Mouse (Mus musculus): ENCODE measurements around the gene Blm. TPM values are rescaled to one million over a fixed set of nuclear protein-coding genes. Genes with fewer than 3 reads are reported as not detected.

Blm gene
- polyA plus RNA-seq, 1 experiment = 27.8 TPM

DNA sequence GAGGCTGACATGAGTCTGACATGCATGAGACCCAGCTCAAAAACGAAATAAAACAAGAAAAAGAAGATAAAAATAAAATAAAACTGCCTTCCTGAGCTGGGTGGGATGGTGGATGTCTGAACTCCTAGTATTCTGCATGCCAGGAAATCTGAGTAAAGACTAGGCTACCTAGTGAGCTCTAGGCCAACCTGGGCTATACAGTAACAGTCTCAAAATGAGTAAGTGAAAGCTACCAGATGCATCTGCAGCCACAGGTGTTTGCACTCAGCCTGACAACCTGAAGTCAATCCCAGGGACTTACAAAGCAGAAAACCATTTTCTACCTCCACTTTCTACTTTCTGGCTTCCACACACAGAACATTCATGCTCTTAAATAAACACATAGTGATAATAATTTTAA, 45.5 kb downstream of the Blm start:
- no peaks in the 10 kb centered on the region for H3K27me3 ChIP-seq (ENCODE audit: control insufficient read depth)
- peaks cover 98% of the 10 kb centered on the region for H3K36me3 ChIP-seq (ENCODE audit: control insufficient read depth)
- H3K4me1 ChIP-seq (ENCODE audit: control insufficient read depth) = peaks cover 34% of the 10 kb centered on the region
- no peak overlapping the region for H3K4me3 ChIP-seq (replicated peaks)
- no peaks in the 10 kb centered on the region for H3K9me3 ChIP-seq (ENCODE audit: control insufficient read depth, low read length)
- no peak for TF ChIP-seq TAL1 (IDR thresholded peaks at IDR 0.05; ENCODE audit: low read length)
- no peak for TF ChIP-seq GATA1 (IDR thresholded peaks at IDR 0.05; ENCODE audit: low read length)

- Histone ChIP-seq H3K4me1 (ENCODE audit: control insufficient read depth) (peaks cover 25% of the 10 kb centered on the region), H3K36me3 (ENCODE audit: control insufficient read depth) (peaks cover 97% of the 10 kb centered on the region)
Measured at GRCm38 (mm10) chr7:80487239-80487638, 47.7 kb downstream of the Blm start.

GRCm38 (mm10) chr7:80480097-80480496, 54.8 kb downstream of the Blm start:
- Histone ChIP-seq H3K4me3 (replicated peaks) (no peak overlapping the region), H3K27me3 (ENCODE audit: control insufficient read depth) (no peaks in the 10 kb centered on the region), H3K4me1 (ENCODE audit: control insufficient read depth) (no peaks in the 10 kb centered on the region), H3K9me3 (ENCODE audit: control insufficient read depth, low read length) (no peaks in the 10 kb centered on the region), H3K36me3 (ENCODE audit: control insufficient read depth) (peaks cover 96% of the 10 kb centered on the region)
- no peak for TF ChIP-seq GATA1 (IDR thresholded peaks at IDR 0.05; ENCODE audit: low read length)
- no peak for TF ChIP-seq TAL1 (IDR thresholded peaks at IDR 0.05; ENCODE audit: low read length)

More at GRCm38 (mm10) chr7:80487239-80487638, 47.7 kb downstream of the Blm start:
- no peak for TF ChIP-seq GATA1 (IDR thresholded peaks at IDR 0.05; ENCODE audit: low read length)
- no peak for TF ChIP-seq TAL1 (IDR thresholded peaks at IDR 0.05; ENCODE audit: low read length)
- no peak overlapping the region for H3K4me3 ChIP-seq (replicated peaks)
- no peaks in the 10 kb centered on the region for H3K27me3 ChIP-seq (ENCODE audit: control insufficient read depth)
- no peaks in the 10 kb centered on the region for H3K9me3 ChIP-seq (ENCODE audit: control insufficient read depth, low read length)

DNA sequence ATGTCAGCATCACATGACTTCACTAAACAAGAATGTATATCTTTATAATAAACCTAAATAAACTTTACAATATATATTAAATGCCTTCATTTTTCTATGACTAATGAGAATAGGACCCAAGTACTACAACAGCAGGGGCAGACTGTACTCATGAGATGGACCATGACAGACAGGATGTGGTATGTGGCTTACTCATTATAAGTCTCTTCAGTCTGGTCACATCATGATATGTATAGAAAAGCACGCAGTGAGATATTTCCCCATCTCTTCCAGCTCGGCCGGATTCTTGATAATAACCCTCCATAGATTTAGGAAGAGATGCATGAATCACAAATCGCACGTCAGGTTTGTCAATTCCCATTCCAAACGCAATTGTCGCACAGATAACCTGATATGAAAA, 61.1 kb downstream of the Blm start:
- Histone ChIP-seq H3K4me1 (ENCODE audit: control insufficient read depth) (no peaks in the 10 kb centered on the region), H3K9me3 (ENCODE audit: control insufficient read depth, low read length) (no peaks in the 10 kb centered on the region), H3K27me3 (ENCODE audit: control insufficient read depth) (no peaks in the 10 kb centered on the region), H3K36me3 (ENCODE audit: control insufficient read depth) (peaks cover 97% of the 10 kb centered on the region), H3K4me3 (replicated peaks) (no peak overlapping the region)
- TF ChIP-seq TAL1 (IDR thresholded peaks at IDR 0.05; ENCODE audit: low read length) (no peak), GATA1 (IDR thresholded peaks at IDR 0.05; ENCODE audit: low read length) (no peak)

- TF ChIP-seq GATA1 (IDR thresholded peaks at IDR 0.05; ENCODE audit: low read length) = no peak
- no peak for TF ChIP-seq TAL1 (IDR thresholded peaks at IDR 0.05; ENCODE audit: low read length)
- H3K4me1 ChIP-seq (ENCODE audit: control insufficient read depth) = no peaks in the 10 kb centered on the region
- no peak overlapping the region for H3K4me3 ChIP-seq (replicated peaks)
- H3K9me3 ChIP-seq (ENCODE audit: control insufficient read depth, low read length) = no peaks in the 10 kb centered on the region
- H3K27me3 ChIP-seq (ENCODE audit: control insufficient read depth) = no peaks in the 10 kb centered on the region
- peaks cover 100% of the 10 kb centered on the region for H3K36me3 ChIP-seq (ENCODE audit: control insufficient read depth)
Measured at GRCm38 (mm10) chr7:80468851-80469250, 66.1 kb downstream of the Blm start.

DNA sequence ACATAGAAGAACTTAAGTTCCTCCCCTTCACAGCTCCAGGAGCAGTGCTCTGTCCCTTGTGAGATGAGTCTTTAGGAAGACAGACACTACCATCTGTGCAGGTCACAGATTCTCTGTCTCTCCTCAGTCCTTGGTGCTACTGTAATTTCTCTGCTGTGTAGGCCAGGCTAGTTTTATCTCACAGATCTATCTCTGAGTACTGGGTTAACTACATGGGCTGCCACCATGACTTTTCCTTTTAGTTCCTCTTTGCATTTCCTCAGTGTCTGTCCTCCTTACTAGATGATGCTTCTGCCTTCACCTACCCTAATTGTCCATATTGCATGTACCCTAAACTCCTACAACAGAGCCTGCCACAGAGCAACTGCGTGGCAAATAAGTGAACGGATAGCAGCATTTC, 67.6 kb downstream of the Blm start:
- Histone ChIP-seq H3K27me3 (ENCODE audit: control insufficient read depth) (no peaks in the 10 kb centered on the region), H3K4me3 (replicated peaks) (no peak overlapping the region), H3K9me3 (ENCODE audit: control insufficient read depth, low read length) (no peaks in the 10 kb centered on the region), H3K36me3 (ENCODE audit: control insufficient read depth) (peaks cover 100% of the 10 kb centered on the region), H3K4me1 (ENCODE audit: control insufficient read depth) (no peaks in the 10 kb centered on the region)
- TF ChIP-seq GATA1 (IDR thresholded peaks at IDR 0.05; ENCODE audit: low read length) (no peak), TAL1 (IDR thresholded peaks at IDR 0.05; ENCODE audit: low read length) (no peak)

DNA sequence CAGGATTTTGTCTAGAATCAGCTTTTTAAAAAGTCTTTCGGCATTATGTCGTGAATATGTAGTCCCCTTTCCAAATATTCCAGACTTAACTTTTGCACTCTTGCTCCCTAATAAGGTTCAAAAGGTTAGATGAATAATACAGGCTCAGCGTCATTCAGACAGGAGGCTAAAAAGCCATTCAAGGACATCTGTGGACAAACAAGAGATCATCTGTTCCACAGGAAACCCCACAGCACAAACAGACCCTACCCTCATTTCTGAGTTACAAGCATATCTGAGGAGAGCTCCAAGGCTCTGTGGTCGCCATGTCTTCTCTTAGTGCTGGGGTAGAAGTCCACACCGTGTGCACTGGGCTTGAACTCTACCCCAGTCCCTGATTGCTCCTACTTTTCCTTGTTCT, 70.1 kb downstream of the Blm start:
- no peaks in the 10 kb centered on the region for H3K27me3 ChIP-seq (ENCODE audit: control insufficient read depth)
- TF ChIP-seq TAL1 (IDR thresholded peaks at IDR 0.05; ENCODE audit: low read length) (no peak), GATA1 (IDR thresholded peaks at IDR 0.05; ENCODE audit: low read length) (no peak)
- no peak overlapping the region for H3K4me3 ChIP-seq (replicated peaks)
- H3K9me3 ChIP-seq (ENCODE audit: control insufficient read depth, low read length) = no peaks in the 10 kb centered on the region
- H3K4me1 ChIP-seq (ENCODE audit: control insufficient read depth) = no peaks in the 10 kb centered on the region
- peaks cover 100% of the 10 kb centered on the region for H3K36me3 ChIP-seq (ENCODE audit: control insufficient read depth)

- no peaks in the 10 kb centered on the region for H3K4me1 ChIP-seq (ENCODE audit: control insufficient read depth)
- H3K36me3 ChIP-seq (ENCODE audit: control insufficient read depth) = peaks cover 100% of the 10 kb centered on the region
- no peak for TF ChIP-seq GATA1 (IDR thresholded peaks at IDR 0.05; ENCODE audit: low read length)
- TF ChIP-seq TAL1 (IDR thresholded peaks at IDR 0.05; ENCODE audit: low read length) = no peak
- no peaks in the 10 kb centered on the region for H3K27me3 ChIP-seq (ENCODE audit: control insufficient read depth)
- H3K4me3 ChIP-seq (replicated peaks) = no peak overlapping the region
- no peaks in the 10 kb centered on the region for H3K9me3 ChIP-seq (ENCODE audit: control insufficient read depth, low read length)
Measured at GRCm38 (mm10) chr7:80461891-80462290, 73.0 kb downstream of the Blm start.

GRCm38 (mm10) chr7:80460892-80461291, 74.0 kb downstream of the Blm start:
- Histone ChIP-seq H3K36me3 (ENCODE audit: control insufficient read depth) (peaks cover 100% of the 10 kb centered on the region), H3K4me3 (replicated peaks) (no peak overlapping the region), H3K9me3 (ENCODE audit: control insufficient read depth, low read length) (no peaks in the 10 kb centered on the region), H3K27me3 (ENCODE audit: control insufficient read depth) (no peaks in the 10 kb centered on the region), H3K4me1 (ENCODE audit: control insufficient read depth) (no peaks in the 10 kb centered on the region)
- TF ChIP-seq GATA1 (IDR thresholded peaks at IDR 0.05; ENCODE audit: low read length) = no peak
- no peak for TF ChIP-seq TAL1 (IDR thresholded peaks at IDR 0.05; ENCODE audit: low read length)

DNA sequence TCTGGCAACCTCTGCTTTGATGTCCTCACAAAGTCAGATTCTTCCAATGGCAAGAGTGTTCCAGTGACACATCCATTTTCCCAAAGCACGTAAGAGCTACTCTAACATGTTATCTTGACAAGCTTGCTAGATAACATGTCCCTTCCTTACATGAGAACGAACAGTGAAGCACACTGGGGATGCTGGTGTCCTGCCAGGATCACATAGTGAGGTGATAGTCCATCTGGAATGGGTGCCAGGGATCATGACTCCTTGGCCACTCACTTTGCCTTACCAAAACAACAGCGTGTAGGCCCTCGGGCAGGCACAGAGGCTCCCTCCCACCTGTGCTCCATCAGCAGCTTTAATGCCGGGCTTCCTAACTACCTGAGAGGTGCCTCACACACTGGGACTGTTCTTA, 74.7 kb downstream of the Blm start:
- no peaks in the 10 kb centered on the region for H3K27me3 ChIP-seq (ENCODE audit: control insufficient read depth)
- peaks cover 100% of the 10 kb centered on the region for H3K36me3 ChIP-seq (ENCODE audit: control insufficient read depth)
- no peak for TF ChIP-seq GATA1 (IDR thresholded peaks at IDR 0.05; ENCODE audit: low read length)
- TF ChIP-seq TAL1 (IDR thresholded peaks at IDR 0.05; ENCODE audit: low read length) = no peak
- H3K9me3 ChIP-seq (ENCODE audit: control insufficient read depth, low read length) = no peaks in the 10 kb centered on the region
- H3K4me3 ChIP-seq (replicated peaks) = no peak overlapping the region
- H3K4me1 ChIP-seq (ENCODE audit: control insufficient read depth) = no peaks in the 10 kb centered on the region

Data from erythroblast, embryonic 14.5 days (primary cell).